Mouse (Mus musculus) right cerebral cortex, postnatal 4 days (tissue): Measurements from ENCODE around the gene Sparc.
"Not testable (repeated sequence)": the region's sequence is repeated elsewhere in the genome, so short reads cannot be mapped to it uniquely, and the experiment has no call there.

Experiments
- DNase-seq: peaks from one replicate; pipeline ENCODE4 v3.0.0-alpha.2; 2022

Sparc gene

GRCm38 (mm10) chr11:55432981-55433380 lies 10.0 kb upstream of the Sparc start:
- no peak for DNase-seq

- no peak for DNase-seq
Measured at GRCm38 (mm10) chr11:55429973-55430372, 7.0 kb upstream of the Sparc start.

GRCm38 (mm10) chr11:55428186-55429012 lies 5.4 kb upstream of the Sparc start:
- DNase-seq = peak; percentile 48

GRCm38 (mm10) chr11:55424746-55425360 lies 1.9 kb upstream of the Sparc start:
- DNase-seq = no peak

- no peak for DNase-seq
Measured at GRCm38 (mm10) chr11:55423756-55424155, 773 bp upstream of the Sparc start.

- peak; percentile 14 for DNase-seq
Measured at GRCm38 (mm10) chr11:55419678-55420307, 3.2 kb downstream of the Sparc start.

- peak; percentile 26 for DNase-seq
Measured at GRCm38 (mm10) chr11:55419296-55419677, 3.7 kb downstream of the Sparc start.

GRCm38 (mm10) chr11:55418704-55419061 lies 4.3 kb downstream of the Sparc start:
- no peak for DNase-seq

- no peak for DNase-seq
Measured at GRCm38 (mm10) chr11:55417898-55418703, 4.9 kb downstream of the Sparc start.

- DNase-seq = no peak
Measured at GRCm38 (mm10) chr11:55416609-55417265, 6.2 kb downstream of the Sparc start.

- not testable (repeated sequence) for DNase-seq
Measured at GRCm38 (mm10) chr11:55415731-55416130, 7.3 kb downstream of the Sparc start.

- no peak for DNase-seq
Measured at GRCm38 (mm10) chr11:55415036-55415704, 7.8 kb downstream of the Sparc start.

GRCm38 (mm10) chr11:55414314-55414713 lies 8.7 kb downstream of the Sparc start:
- no peak for DNase-seq

- no peak for DNase-seq
Measured at GRCm38 (mm10) chr11:55413416-55413796, 9.6 kb downstream of the Sparc start.

- no peak for DNase-seq
Measured at GRCm38 (mm10) chr11:55412680-55413415, 10.1 kb downstream of the Sparc start.

- no peak for DNase-seq
Measured at GRCm38 (mm10) chr11:55412034-55412433, 10.9 kb downstream of the Sparc start.

GRCm38 (mm10) chr11:55410502-55410901 lies 12.5 kb downstream of the Sparc start:
- DNase-seq = no peak

- no peak for DNase-seq
Measured at GRCm38 (mm10) chr11:55410005-55410404, 13.0 kb downstream of the Sparc start.

GRCm38 (mm10) chr11:55407133-55407532 lies 15.8 kb downstream of the Sparc start:
- no peak for DNase-seq

GRCm38 (mm10) chr11:55405601-55406469 lies 17.1 kb downstream of the Sparc start:
- DNase-seq = no peak
